Mouse (Mus musculus): ENCODE measurements at regions not wholly inside any gene's neighbourhood (a gene's known extent, or its start where the extent isn't known, plus 50 kb on each side); places are given as distances from the start of the nearest gene placed in this dataset.

- no peak for ATAC-seq (ENCODE audit: insufficient number of reproducible peaks, low FRiP score, low TSS enrichment, low read depth)
- H3K27ac ChIP-seq, result no peak overlapping the region
- H3K4me3 ChIP-seq, result no peak overlapping the region
- H3K4me2 ChIP-seq, result 0 out of 2 replicates have a peak overlapping the region, but pooled peaks have one; percentile 24
- H3K36me3 ChIP-seq, result no peaks in the 10 kb centered on the region
- 7% methylated on average over 9 of the region's 9 CpGs for WGBS
- no peaks in the 10 kb centered on the region for H3K9me3 ChIP-seq
- H3K27me3 ChIP-seq, result no peaks in the 10 kb centered on the region
- H3K4me1 ChIP-seq, result 0 out of 2 replicates have a peak, but pooled peaks cover 4% of the 10 kb centered on the region
- H3K9ac ChIP-seq, result no peak overlapping the region
Measured at GRCm38 (mm10) chr15:64627258-64627657, 190.2 kb upstream of the Gm21798 start.

All from limb, embryonic 15.5 days (tissue).